Mouse (Mus musculus) gastrocnemius, postnatal 14 days (tissue): ENCODE results near the gene St3gal2. TPM values are rescaled to one million over a fixed set of nuclear protein-coding genes. Genes with fewer than 3 reads are reported as not detected.
"Not testable (repeated sequence)": the region's sequence is repeated elsewhere in the genome, so short reads cannot be mapped to it uniquely, and the experiment has no call there.

Source experiments
- DNase-seq: peaks from one replicate; pipeline ENCODE4 v3.0.0; 2021; ENCODE audit warnings: mixed read lengths
- intact Hi-C: fragments of 180-260 bp; cut with DNase I; formaldehyde crosslinking; loops from one replicate; pipeline ENCODE4 v1.15.1; 2025; ENCODE audit warnings: low total_unique reads
- microRNA-seq, 2 experiments: library from miRNA; unstranded; fragments of <30 nt; microRNA quantifications; one replicate each; pipeline ENCODE4 v1.2.0; 2021
- total RNA-seq, 2 experiments: library from RNA; stranded (reverse); gene quantifications; 2 replicates each; pipeline ENCODE4 v1.2.3; 2021

St3gal2 gene
- total RNA-seq, 2 experiments from 2014 or later: 32.0 to 35.6 TPM

- peak; percentile 84 for DNase-seq
- intact Hi-C loops: no loop called here
Measured at GRCm38 (mm10) chr8:110969910-110970770, 50.4 kb downstream of the St3gal2 start.

- not testable (repeated sequence) for DNase-seq
Measured at GRCm38 (mm10) chr8:110976532-110976931, 56.8 kb downstream of the St3gal2 start.

GRCm38 (mm10) chr8:110977987-110978386, 58.3 kb downstream of the St3gal2 start:
- intact Hi-C loops: not testable (repeated sequence)

More at GRCm38 (mm10) chr8:110976532-110976931, 56.8 kb downstream of the St3gal2 start:
- intact Hi-C loops: not testable (repeated sequence)

GRCm38 (mm10) chr8:110981304-110981703, 61.6 kb downstream of the St3gal2 start:
- no peak for DNase-seq
- intact Hi-C loops: no loop called here

More at GRCm38 (mm10) chr8:110977987-110978386, 58.3 kb downstream of the St3gal2 start:
- DNase-seq: not testable (repeated sequence)

GRCm38 (mm10) chr8:110987805-110988744, 68.4 kb downstream of the St3gal2 start:
- intact Hi-C loops: no loop called here
- DNase-seq: no peak

GRCm38 (mm10) chr8:110990017-110990416, 70.3 kb downstream of the St3gal2 start:
- intact Hi-C loops: no loop called here
- DNase-seq: no peak

GRCm38 (mm10) chr8:110996641-110997430, 77.1 kb downstream of the St3gal2 start:
- intact Hi-C loops: no loop called here
- no peak for DNase-seq

- intact Hi-C loops: no loop called here
- peak; percentile 89 for DNase-seq
Measured at GRCm38 (mm10) chr8:110997547-110998531, 78.1 kb downstream of the St3gal2 start, which contains the start of gene Ddx19a. Gene Ddx19a, minus strand, starts transcription at chr8:110997800.

- DNase-seq, intact Hi-C loops: not testable (repeated sequence)
Measured at GRCm38 (mm10) chr8:111010230-111010991, 90.7 kb downstream of the St3gal2 start.

Small RNA genes lying within 50 kb of the gene (microRNA-seq; reads per million reads assigned to microRNA genes)
- gene Mir3473d: 0.32 to 0.50 reads per million in 2 experiments

Other genes with a start within 250 kb of the St3gal2 start
- gene Mtss1l, start 198.4 kb upstream of the St3gal2 start, total RNA-seq: 10 to 100 TPM; 44.3 to 47.6 TPM
- 10 to 100 TPM; 15.6 to 20.0 TPM for gene Il34, start 114.0 kb upstream of the St3gal2 start, total RNA-seq
- 10 to 100 TPM; 38.9 to 44.1 TPM for gene Cog4, start 73.3 kb upstream of the St3gal2 start, total RNA-seq
- 10 to 100 TPM; 24.2 to 29.3 TPM for gene Sf3b3, start 73.1 kb upstream of the St3gal2 start, total RNA-seq
- gene Fuk, start 17.4 kb upstream of the St3gal2 start, total RNA-seq: 1 to 10 TPM; 3.3 to 4.1 TPM
- 10 to 100 TPM; 29.8 to 31.2 TPM for gene Ddx19a, start 77.9 kb downstream of the St3gal2 start, total RNA-seq
- 10 to 100 TPM in 1 of 2 experiments, 1 to 10 TPM in 1; 9.3 to 11.0 TPM for gene Ddx19b, start 111.8 kb downstream of the St3gal2 start, total RNA-seq
- 10 to 100 TPM; 46.3 to 53.3 TPM for gene Aars, start 113.2 kb downstream of the St3gal2 start, total RNA-seq
- not detected for gene Exosc6, start 136.4 kb downstream of the St3gal2 start, total RNA-seq
- under 1 TPM; 0.53 to 0.96 TPM for gene Clec18a, start 172.5 kb downstream of the St3gal2 start, total RNA-seq
- gene Pdpr, start 174.7 kb downstream of the St3gal2 start, total RNA-seq: 10 to 100 TPM; 65.9 to 84.2 TPM